Mouse (Mus musculus): Measurements from ENCODE around the gene Grm8. TPM values are rescaled to one million over a fixed set of nuclear protein-coding genes. Genes with fewer than 3 reads are reported as not detected.
A peak's percentile ranks its signal among the peaks of the same experiment; 100 is the strongest.

Grm8 gene
- polyA plus RNA-seq, 1 experiment from 2014 or later, result 16.1 TPM

DNA sequence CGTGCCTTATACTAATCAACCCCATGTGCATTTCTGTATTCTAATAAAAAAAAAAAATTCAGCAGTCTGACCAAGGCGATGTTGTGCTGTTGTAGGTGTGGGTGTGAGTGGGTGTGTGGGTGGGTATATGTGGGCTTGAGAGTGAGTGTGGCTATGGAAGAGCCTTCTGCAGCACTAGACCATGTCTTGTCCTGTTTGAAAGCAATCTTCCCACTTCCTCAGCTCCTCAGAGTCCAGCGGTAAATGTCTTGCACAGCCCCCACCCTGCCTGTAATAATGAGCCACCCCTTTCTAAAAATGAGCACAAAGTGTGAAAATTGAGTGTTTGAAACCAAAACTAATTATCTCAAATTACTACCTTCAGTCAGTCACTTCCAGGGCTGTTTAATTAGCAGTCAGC, 152.4 kb downstream of the Grm8 start:
- H3K9ac ChIP-seq (ENCODE audit: low read depth, low read length), result no peak overlapping the region
- no peaks in the 10 kb centered on the region for H3K4me1 ChIP-seq (ENCODE audit: control insufficient read depth, insufficient read depth, low read depth, low read length)
- H3K36me3 ChIP-seq (ENCODE audit: control insufficient read depth, insufficient read depth, low read length), result no peaks in the 10 kb centered on the region
- WGBS, result 81% methylated on average over 3 of the region's 3 CpGs
- no peak for ATAC-seq
- no peak overlapping the region for H3K4me2 ChIP-seq (ENCODE audit: low read length)
- H3K9me3 ChIP-seq (ENCODE audit: control insufficient read depth, low read length), result no peaks in the 10 kb centered on the region
- no peak overlapping the region for H3K4me3 ChIP-seq (ENCODE audit: low read length)
- no peaks in the 10 kb centered on the region for H3K27me3 ChIP-seq (replicated peaks; ENCODE audit: control insufficient read depth, insufficient read depth, low read length)
- no peak overlapping the region for H3K27ac ChIP-seq (ENCODE audit: low read depth, low read length)

DNA sequence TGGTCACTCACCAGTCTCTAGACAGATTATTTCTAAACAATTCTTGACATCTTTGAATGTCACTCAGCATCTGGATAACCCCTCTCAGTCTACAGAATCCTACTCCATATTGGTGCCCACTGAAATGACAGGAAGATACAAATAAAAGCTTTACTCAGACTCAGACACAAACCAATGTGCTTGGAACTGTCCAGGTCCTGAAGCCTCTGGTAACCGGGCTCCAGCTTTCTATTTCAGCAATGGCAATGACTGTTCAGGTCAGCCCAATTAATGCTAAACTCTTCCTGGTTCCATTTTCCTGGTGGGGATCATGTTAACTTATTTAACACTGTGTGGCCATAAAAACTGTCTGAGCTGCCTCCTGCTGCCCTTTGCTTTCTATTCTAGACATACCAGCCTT, 153.0 kb downstream of the Grm8 start:
- H3K4me1 ChIP-seq (ENCODE audit: control insufficient read depth, insufficient read depth, low read depth, low read length), result no peaks in the 10 kb centered on the region
- no peak overlapping the region for H3K27ac ChIP-seq (ENCODE audit: low read depth, low read length)
- no peak overlapping the region for H3K9ac ChIP-seq (ENCODE audit: low read depth, low read length)
- 47% methylated on average over 1 of the region's 1 CpGs for WGBS
- no peaks in the 10 kb centered on the region for H3K36me3 ChIP-seq (ENCODE audit: control insufficient read depth, insufficient read depth, low read length)
- no peak for ATAC-seq
- H3K4me2 ChIP-seq (ENCODE audit: low read length), result no peak overlapping the region
- H3K27me3 ChIP-seq (replicated peaks; ENCODE audit: control insufficient read depth, insufficient read depth, low read length), result no peaks in the 10 kb centered on the region
- no peak overlapping the region for H3K4me3 ChIP-seq (ENCODE audit: low read length)
- no peaks in the 10 kb centered on the region for H3K9me3 ChIP-seq (ENCODE audit: control insufficient read depth, low read length)

DNA sequence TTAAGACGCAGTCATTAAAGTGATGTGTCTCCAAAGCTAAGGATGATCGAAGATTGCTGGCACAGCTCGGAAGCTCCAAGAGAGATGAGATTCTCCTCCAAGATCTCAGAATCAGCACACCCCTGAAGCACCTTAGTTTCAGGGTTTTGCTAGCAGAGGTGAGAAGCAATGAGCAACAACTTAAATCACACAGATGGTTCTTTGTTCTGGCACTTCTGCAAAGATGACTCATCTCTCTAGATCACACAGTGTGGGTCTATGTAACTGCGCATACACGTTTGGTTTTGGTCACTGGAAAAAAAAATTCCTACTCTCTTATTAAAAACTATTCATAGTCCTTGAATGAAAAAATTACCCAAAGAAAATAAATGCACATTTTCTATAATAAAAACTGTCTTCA, 157.6 kb downstream of the Grm8 start:
- H3K4me2 ChIP-seq (ENCODE audit: low read length), result no peak overlapping the region
- no peak for ATAC-seq
- no peak overlapping the region for H3K4me3 ChIP-seq (ENCODE audit: low read length)
- H3K36me3 ChIP-seq (ENCODE audit: control insufficient read depth, insufficient read depth, low read length), result no peaks in the 10 kb centered on the region
- no peak overlapping the region for H3K9ac ChIP-seq (ENCODE audit: low read depth, low read length)
- no peaks in the 10 kb centered on the region for H3K4me1 ChIP-seq (ENCODE audit: control insufficient read depth, insufficient read depth, low read depth, low read length)
- WGBS, result 92% methylated on average over 5 of the region's 5 CpGs
- H3K9me3 ChIP-seq (ENCODE audit: control insufficient read depth, low read length), result no peaks in the 10 kb centered on the region
- H3K27ac ChIP-seq (ENCODE audit: low read depth, low read length), result no peak overlapping the region
- no peaks in the 10 kb centered on the region for H3K27me3 ChIP-seq (replicated peaks; ENCODE audit: control insufficient read depth, insufficient read depth, low read length)

DNA sequence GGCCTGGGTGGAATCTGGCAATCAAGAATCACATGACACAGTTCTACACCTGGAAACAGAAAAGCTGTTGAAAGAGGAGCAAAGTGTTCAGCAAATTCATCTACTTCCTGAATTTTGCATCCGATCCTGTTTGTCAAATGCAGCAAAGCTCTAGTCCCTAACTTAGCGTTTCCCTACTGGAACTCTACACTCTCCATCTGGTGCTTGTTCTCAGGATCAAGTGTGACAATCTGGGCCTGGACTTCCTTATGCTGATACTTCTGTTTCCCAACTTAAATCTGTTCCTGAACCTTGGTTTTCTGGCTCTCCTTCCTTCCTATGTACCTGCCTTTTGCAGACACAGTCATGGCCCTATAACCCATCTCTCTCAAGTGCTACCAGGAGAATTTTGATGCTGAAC, 166.1 kb downstream of the Grm8 start:
- no peaks in the 10 kb centered on the region for H3K4me1 ChIP-seq (ENCODE audit: control insufficient read depth, insufficient read depth, low read depth, low read length)
- H3K4me3 ChIP-seq (ENCODE audit: low read length), result no peak overlapping the region
- H3K9ac ChIP-seq (ENCODE audit: low read depth, low read length), result no peak overlapping the region
- 96% methylated on average over 2 of the region's 2 CpGs for WGBS
- H3K27ac ChIP-seq (ENCODE audit: low read depth, low read length), result no peak overlapping the region
- H3K36me3 ChIP-seq (ENCODE audit: control insufficient read depth, insufficient read depth, low read length), result no peaks in the 10 kb centered on the region
- ATAC-seq, result no peak
- no peaks in the 10 kb centered on the region for H3K9me3 ChIP-seq (ENCODE audit: control insufficient read depth, low read length)
- no peaks in the 10 kb centered on the region for H3K27me3 ChIP-seq (replicated peaks; ENCODE audit: control insufficient read depth, insufficient read depth, low read length)
- no peak overlapping the region for H3K4me2 ChIP-seq (ENCODE audit: low read length)

DNA sequence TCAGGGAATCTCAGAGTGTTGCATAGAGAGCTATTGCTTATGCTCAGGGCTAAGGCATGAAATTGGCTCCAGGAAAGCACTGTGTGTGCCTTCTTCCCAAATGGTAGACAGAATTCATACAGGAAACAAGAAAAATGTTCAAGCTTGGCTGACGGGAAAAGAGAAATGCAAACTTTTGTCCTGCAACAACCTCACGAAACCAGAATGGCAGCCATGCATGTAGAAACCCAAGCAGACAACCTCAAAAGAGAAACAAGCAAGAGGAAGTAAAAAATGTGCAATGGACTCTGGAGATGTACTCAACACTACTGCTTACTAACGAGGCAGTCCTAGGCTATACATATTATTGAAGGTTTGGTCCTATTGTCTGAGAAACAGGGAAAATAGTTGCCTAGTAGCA, 167.9 kb downstream of the Grm8 start:
- no peak overlapping the region for H3K4me2 ChIP-seq (ENCODE audit: low read length)
- H3K27ac ChIP-seq (ENCODE audit: low read depth, low read length), result no peak overlapping the region
- H3K36me3 ChIP-seq (ENCODE audit: control insufficient read depth, insufficient read depth, low read length), result no peaks in the 10 kb centered on the region
- no peak overlapping the region for H3K9ac ChIP-seq (ENCODE audit: low read depth, low read length)
- no peak for ATAC-seq
- H3K27me3 ChIP-seq (replicated peaks; ENCODE audit: control insufficient read depth, insufficient read depth, low read length), result no peaks in the 10 kb centered on the region
- no peaks in the 10 kb centered on the region for H3K9me3 ChIP-seq (ENCODE audit: control insufficient read depth, low read length)
- WGBS, result 87% methylated on average over 3 of the region's 3 CpGs
- no peak overlapping the region for H3K4me3 ChIP-seq (ENCODE audit: low read length)
- no peaks in the 10 kb centered on the region for H3K4me1 ChIP-seq (ENCODE audit: control insufficient read depth, insufficient read depth, low read depth, low read length)

DNA sequence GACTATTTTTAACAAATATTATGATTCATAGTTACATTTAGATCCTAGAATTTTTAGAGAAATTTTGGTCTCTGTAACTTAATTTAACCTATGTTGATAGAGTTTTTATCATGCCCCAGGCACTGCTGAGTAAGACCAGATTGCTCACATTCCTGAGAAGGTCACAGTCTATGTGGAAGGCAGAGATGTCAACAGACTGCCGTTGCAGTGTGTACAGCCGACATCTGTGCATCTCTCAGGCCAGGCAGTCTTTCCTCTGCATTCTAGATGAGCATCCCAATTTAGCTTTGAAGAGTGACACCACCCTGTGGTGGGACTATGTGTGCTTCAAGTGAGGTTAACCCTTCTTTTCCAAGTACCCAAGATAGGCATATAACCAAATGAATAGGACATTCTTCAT, 169.7 kb downstream of the Grm8 start:
- 68% methylated on average over 2 of the region's 2 CpGs for WGBS
- Histone ChIP-seq H3K27ac (ENCODE audit: low read depth, low read length) (no peak overlapping the region), H3K4me2 (ENCODE audit: low read length) (no peak overlapping the region), H3K4me1 (ENCODE audit: control insufficient read depth, insufficient read depth, low read depth, low read length) (no peaks in the 10 kb centered on the region), H3K9ac (ENCODE audit: low read depth, low read length) (no peak overlapping the region), H3K9me3 (ENCODE audit: control insufficient read depth, low read length) (no peaks in the 10 kb centered on the region), H3K36me3 (ENCODE audit: control insufficient read depth, insufficient read depth, low read length) (no peaks in the 10 kb centered on the region), H3K27me3 (replicated peaks; ENCODE audit: control insufficient read depth, insufficient read depth, low read length) (no peaks in the 10 kb centered on the region), H3K4me3 (ENCODE audit: low read length) (no peak overlapping the region)
- ATAC-seq, result no peak

DNA sequence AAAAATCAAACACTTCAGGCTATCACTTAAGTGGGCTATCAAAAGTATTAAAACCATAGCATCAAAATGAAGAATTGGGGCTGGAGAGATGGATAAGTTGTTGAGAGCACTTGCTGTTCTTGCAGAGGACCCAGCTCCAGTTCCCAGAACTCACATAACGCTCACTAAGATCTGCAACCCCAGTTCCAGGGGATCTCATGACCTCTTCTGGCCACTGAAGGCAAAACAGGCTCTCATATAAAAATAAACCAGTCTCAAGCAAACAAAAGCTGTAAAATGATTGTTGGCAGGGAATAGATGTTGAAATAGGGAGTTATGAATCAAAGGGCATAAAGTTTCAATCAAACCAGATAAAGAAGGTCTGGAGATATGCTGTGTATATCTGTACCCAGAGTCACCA, 171.1 kb downstream of the Grm8 start:
- no peak overlapping the region for H3K27ac ChIP-seq (ENCODE audit: low read depth, low read length)
- ATAC-seq, result no peak
- H3K9ac ChIP-seq (ENCODE audit: low read depth, low read length), result no peak overlapping the region
- H3K4me2 ChIP-seq (ENCODE audit: low read length), result no peak overlapping the region
- no peaks in the 10 kb centered on the region for H3K4me1 ChIP-seq (ENCODE audit: control insufficient read depth, insufficient read depth, low read depth, low read length)
- H3K36me3 ChIP-seq (ENCODE audit: control insufficient read depth, insufficient read depth, low read length), result no peaks in the 10 kb centered on the region
- H3K4me3 ChIP-seq (ENCODE audit: low read length), result no peak overlapping the region
- no peaks in the 10 kb centered on the region for H3K27me3 ChIP-seq (replicated peaks; ENCODE audit: control insufficient read depth, insufficient read depth, low read length)
- 92% methylated on average over 1 of the region's 1 CpGs for WGBS
- no peaks in the 10 kb centered on the region for H3K9me3 ChIP-seq (ENCODE audit: control insufficient read depth, low read length)

DNA sequence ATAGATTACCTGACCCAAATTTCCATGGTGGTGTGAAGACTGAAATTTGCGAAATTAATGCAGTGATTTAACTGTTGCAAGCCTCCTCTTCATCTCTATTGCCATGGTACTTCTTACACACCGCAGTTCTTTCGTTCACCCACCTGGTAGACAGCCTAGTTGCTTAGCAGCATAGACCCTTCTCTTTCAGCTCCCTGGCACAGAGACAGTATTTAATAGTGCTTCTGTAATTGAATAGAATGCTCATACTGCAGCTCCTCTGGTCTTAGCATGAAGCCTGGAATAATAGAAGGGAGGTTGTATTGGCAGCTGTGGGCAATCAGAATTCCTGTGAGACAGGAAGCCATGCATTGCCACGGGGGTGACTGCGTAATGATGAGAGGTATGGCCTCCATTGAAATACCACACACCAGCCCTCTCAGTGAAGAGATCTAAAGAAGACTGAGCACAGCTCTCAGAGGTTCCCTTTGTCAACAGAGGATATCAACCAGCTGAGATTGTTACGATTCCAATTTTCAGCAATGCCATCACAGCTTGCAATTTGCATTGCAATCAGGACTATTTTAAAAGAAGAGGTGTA, 178.6 kb downstream of the Grm8 start:
- H3K4me2 ChIP-seq (ENCODE audit: low read length), result no peak overlapping the region
- H3K9me3 ChIP-seq (ENCODE audit: control insufficient read depth, low read length), result no peaks in the 10 kb centered on the region
- ATAC-seq, result 0 out of 2 replicates have a peak, but pooled peaks have one; percentile 42
- no peaks in the 10 kb centered on the region for H3K4me1 ChIP-seq (ENCODE audit: control insufficient read depth, insufficient read depth, low read depth, low read length)
- no peak overlapping the region for H3K27ac ChIP-seq (ENCODE audit: low read depth, low read length)
- H3K36me3 ChIP-seq (ENCODE audit: control insufficient read depth, insufficient read depth, low read length), result no peaks in the 10 kb centered on the region
- no peak overlapping the region for H3K9ac ChIP-seq (ENCODE audit: low read depth, low read length)
- WGBS, result 65% methylated on average over 6 of the region's 6 CpGs
- H3K4me3 ChIP-seq (ENCODE audit: low read length), result no peak overlapping the region
- H3K27me3 ChIP-seq (replicated peaks; ENCODE audit: control insufficient read depth, insufficient read depth, low read length), result no peaks in the 10 kb centered on the region

DNA sequence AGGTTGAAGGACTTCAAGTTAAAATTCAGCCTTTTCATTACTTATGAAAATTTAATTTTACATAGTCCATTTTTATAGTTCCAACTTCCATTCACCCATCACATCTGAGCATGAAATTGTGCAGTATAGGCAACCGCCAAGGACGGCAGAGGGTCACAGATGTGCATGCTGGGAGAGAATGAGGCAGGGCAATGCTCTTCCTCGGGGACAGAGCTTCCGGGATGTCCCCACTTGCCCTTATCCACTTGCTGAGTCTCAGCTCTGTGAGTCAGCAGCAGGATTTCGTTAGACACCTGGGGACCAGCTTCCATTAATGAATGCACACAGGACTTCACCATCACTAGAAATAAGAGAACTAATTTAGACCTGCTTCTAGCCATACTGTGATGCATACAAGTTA, 183.5 kb downstream of the Grm8 start:
- no peak overlapping the region for H3K4me3 ChIP-seq (ENCODE audit: low read length)
- ATAC-seq, result no peak
- no peaks in the 10 kb centered on the region for H3K4me1 ChIP-seq (ENCODE audit: control insufficient read depth, insufficient read depth, low read depth, low read length)
- WGBS, result 62% methylated on average over 5 of the region's 5 CpGs
- H3K4me2 ChIP-seq (ENCODE audit: low read length), result no peak overlapping the region
- no peaks in the 10 kb centered on the region for H3K9me3 ChIP-seq (ENCODE audit: control insufficient read depth, low read length)
- no peaks in the 10 kb centered on the region for H3K27me3 ChIP-seq (replicated peaks; ENCODE audit: control insufficient read depth, insufficient read depth, low read length)
- no peak overlapping the region for H3K9ac ChIP-seq (ENCODE audit: low read depth, low read length)
- H3K36me3 ChIP-seq (ENCODE audit: control insufficient read depth, insufficient read depth, low read length), result no peaks in the 10 kb centered on the region
- no peak overlapping the region for H3K27ac ChIP-seq (ENCODE audit: low read depth, low read length)

DNA sequence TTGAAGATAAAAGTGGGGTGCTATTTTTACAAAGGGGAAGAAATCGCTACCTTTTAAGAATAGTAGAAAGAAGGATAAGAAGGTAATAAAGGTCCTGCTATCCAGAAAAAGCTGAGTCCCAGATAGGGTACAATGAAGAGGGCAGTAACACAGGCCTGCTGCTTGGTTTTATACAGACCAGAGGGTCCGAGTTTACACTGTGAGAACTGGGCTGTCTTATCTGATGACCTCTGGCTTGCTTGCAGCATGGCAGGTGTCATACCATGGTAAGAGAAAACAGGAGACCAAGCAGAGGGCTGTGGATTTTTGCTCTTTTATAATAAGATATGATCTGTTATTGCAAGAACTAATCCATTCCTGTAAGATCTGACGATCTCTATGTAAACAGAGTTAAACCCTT, 206.9 kb downstream of the Grm8 start:
- H3K4me3 ChIP-seq (ENCODE audit: low read length), result no peak overlapping the region
- H3K9me3 ChIP-seq (ENCODE audit: control insufficient read depth, low read length), result no peaks in the 10 kb centered on the region
- no peak overlapping the region for H3K4me2 ChIP-seq (ENCODE audit: low read length)
- ATAC-seq, result no peak
- no peaks in the 10 kb centered on the region for H3K36me3 ChIP-seq (ENCODE audit: control insufficient read depth, insufficient read depth, low read length)
- H3K4me1 ChIP-seq (ENCODE audit: control insufficient read depth, insufficient read depth, low read depth, low read length), result no peaks in the 10 kb centered on the region
- no peak overlapping the region for H3K27ac ChIP-seq (ENCODE audit: low read depth, low read length)
- WGBS, result 85% methylated on average over 3 of the region's 3 CpGs
- no peak overlapping the region for H3K9ac ChIP-seq (ENCODE audit: low read depth, low read length)
- no peaks in the 10 kb centered on the region for H3K27me3 ChIP-seq (replicated peaks; ENCODE audit: control insufficient read depth, insufficient read depth, low read length)

Measured in hindbrain, embryonic 16.5 days (tissue).